Mouse (Mus musculus) c-Kit-positive CD71-positive TER-119-positive erythroid progenitor cells, embryonic 14.5 days (primary cell): ENCODE data around the gene Wscd2.

Experiments used
- DNase-seq: peaks from one replicate; pipeline ENCODE4 v3.0.0-alpha.2; 2013; ENCODE audit warnings: low spot score

The Wscd2 gene

GRCm38 (mm10) chr5:113490033-113490432 is at the start of gene Wscd2:
Wscd2 (plus strand) TSS chr5:113490333.
- DNase-seq, result no peak

GRCm38 (mm10) chr5:113442180-113442579 is 48.0 kb upstream of the Wscd2 start:
- no peak for DNase-seq

- DNase-seq, result no peak
These were observed 42.0 kb upstream of the Wscd2 start for GRCm38 (mm10) chr5:113448023-113448734.

- DNase-seq, result no peak
These were observed 40.8 kb upstream of the Wscd2 start for GRCm38 (mm10) chr5:113449336-113449735.

- DNase-seq, result no peak
These were observed 37.4 kb upstream of the Wscd2 start for GRCm38 (mm10) chr5:113452691-113453090.

GRCm38 (mm10) chr5:113453356-113453755 is 36.8 kb upstream of the Wscd2 start:
- DNase-seq, result no peak

- DNase-seq, result no peak
These were observed 34.1 kb upstream of the Wscd2 start for GRCm38 (mm10) chr5:113456020-113456419.

- DNase-seq, result no peak
These were observed 33.4 kb upstream of the Wscd2 start for GRCm38 (mm10) chr5:113456756-113457155.

- DNase-seq, result no peak
These were observed 32.9 kb upstream of the Wscd2 start for GRCm38 (mm10) chr5:113457260-113457659.

- DNase-seq, result no peak
These were observed 30.2 kb upstream of the Wscd2 start for GRCm38 (mm10) chr5:113459942-113460341.

GRCm38 (mm10) chr5:113461582-113461981 is 28.6 kb upstream of the Wscd2 start:
- no peak for DNase-seq

- DNase-seq, result no peak
These were observed 28.0 kb upstream of the Wscd2 start for GRCm38 (mm10) chr5:113461998-113462625.

- no peak for DNase-seq
These were observed 25.4 kb upstream of the Wscd2 start for GRCm38 (mm10) chr5:113464731-113465130.

- DNase-seq, result no peak
These were observed 23.6 kb upstream of the Wscd2 start for GRCm38 (mm10) chr5:113466536-113466935.

GRCm38 (mm10) chr5:113467072-113467471 is 23.1 kb upstream of the Wscd2 start:
- no peak for DNase-seq

- DNase-seq, result no peak
These were observed 22.4 kb upstream of the Wscd2 start for GRCm38 (mm10) chr5:113467765-113468164.

GRCm38 (mm10) chr5:113468625-113469024 is 21.5 kb upstream of the Wscd2 start:
- DNase-seq, result no peak

GRCm38 (mm10) chr5:113469231-113469630 is 20.9 kb upstream of the Wscd2 start:
- DNase-seq, result no peak

GRCm38 (mm10) chr5:113469826-113470225 is 20.3 kb upstream of the Wscd2 start:
- DNase-seq, result no peak

- DNase-seq, result peak; percentile 28
These were observed 18.7 kb upstream of the Wscd2 start for GRCm38 (mm10) chr5:113471417-113471816.

GRCm38 (mm10) chr5:113472339-113472738 is 17.8 kb upstream of the Wscd2 start:
- no peak for DNase-seq

GRCm38 (mm10) chr5:113476816-113477215 is 13.3 kb upstream of the Wscd2 start:
- DNase-seq, result no peak

GRCm38 (mm10) chr5:113479075-113479474 is 11.1 kb upstream of the Wscd2 start:
- DNase-seq, result no peak

- DNase-seq, result no peak
These were observed 9.7 kb upstream of the Wscd2 start for GRCm38 (mm10) chr5:113480451-113480850.
